Mouse (Mus musculus) CD4-positive, CD25-positive, alpha-beta regulatory T cell, adult 2 months (primary cell): ENCODE measurements around the gene Ppp2r2d.

Experiments
- DNase-seq: peaks from one replicate; pipeline ENCODE4 v3.0.0-alpha.2; 2012; ENCODE audit warnings: low read depth, low spot score

Ppp2r2d gene

GRCm38 (mm10) chr7:138845544-138846391, at the start of gene Ppp2r2d, which contains the start of gene Mapk1ip1:
Gene Ppp2r2d, plus strand, starts transcription at chr7:138846079.
Gene Mapk1ip1, minus strand, starts transcription at chr7:138846273.
- peak; percentile 98 for DNase-seq

- DNase-seq = no peak
Measured at GRCm38 (mm10) chr7:138803386-138803785, 42.5 kb upstream of the Ppp2r2d start.

- no peak for DNase-seq
Measured at GRCm38 (mm10) chr7:138807146-138807545, 38.7 kb upstream of the Ppp2r2d start.

GRCm38 (mm10) chr7:138813213-138813875, 32.5 kb upstream of the Ppp2r2d start:
- DNase-seq = no peak

- no peak for DNase-seq
Measured at GRCm38 (mm10) chr7:138818314-138818713, 27.6 kb upstream of the Ppp2r2d start.

- DNase-seq = no peak
Measured at GRCm38 (mm10) chr7:138824423-138824822, 21.5 kb upstream of the Ppp2r2d start.

GRCm38 (mm10) chr7:138824995-138825756, 20.7 kb upstream of the Ppp2r2d start:
- no peak for DNase-seq

GRCm38 (mm10) chr7:138827812-138828211, 18.1 kb upstream of the Ppp2r2d start:
- peak; percentile 79 for DNase-seq

GRCm38 (mm10) chr7:138835028-138835427, 10.9 kb upstream of the Ppp2r2d start:
- no peak for DNase-seq

- peak; percentile 77 for DNase-seq
Measured at GRCm38 (mm10) chr7:138840594-138841021, 5.3 kb upstream of the Ppp2r2d start.

GRCm38 (mm10) chr7:138841436-138842151, 4.3 kb upstream of the Ppp2r2d start:
- peak; percentile 25 for DNase-seq

- no peak for DNase-seq
Measured at GRCm38 (mm10) chr7:138843421-138843820, 2.5 kb upstream of the Ppp2r2d start.

- no peak for DNase-seq
Measured at GRCm38 (mm10) chr7:138845111-138845510, 768 bp upstream of the Ppp2r2d start.

GRCm38 (mm10) chr7:138846502-138846991, 668 bp downstream of the Ppp2r2d start:
- no peak for DNase-seq

GRCm38 (mm10) chr7:138847316-138848027, 1.6 kb downstream of the Ppp2r2d start:
- peak; percentile 22 for DNase-seq

GRCm38 (mm10) chr7:138848028-138848920, 2.4 kb downstream of the Ppp2r2d start:
- DNase-seq = peak; percentile 21

- no peak for DNase-seq
Measured at GRCm38 (mm10) chr7:138850083-138850482, 4.2 kb downstream of the Ppp2r2d start.

- DNase-seq = no peak
Measured at GRCm38 (mm10) chr7:138853417-138854031, 7.6 kb downstream of the Ppp2r2d start.

GRCm38 (mm10) chr7:138854201-138854600, 8.3 kb downstream of the Ppp2r2d start:
- no peak for DNase-seq
